Mouse (Mus musculus) cerebellum, adult 2 months (tissue): ENCODE measurements at regions not wholly inside any gene's neighbourhood (a gene's known extent, or its start where the extent isn't known, plus 50 kb on each side); places are given as distances from the start of the nearest gene placed in this dataset.

Experiments
- CTCF ChIP-seq: fragments of 200-500 bp; IDR thresholded peaks from 2 replicates; pipeline ENCODE4 v1.5.1; 2011; ENCODE audit warnings: low read depth, mild to moderate bottlenecking, control low read depth, low read length, moderate library complexity, borderline replicate concordance; ENCODE audit not compliant: insufficient read depth
- POLR2A ChIP-seq: fragments of 200-500 bp; IDR thresholded peaks from 2 replicates; pipeline ENCODE4 v1.6.1; 2011; ENCODE audit warnings: low read length, control low read depth, borderline replicate concordance; ENCODE audit not compliant: insufficient read depth

DNA sequence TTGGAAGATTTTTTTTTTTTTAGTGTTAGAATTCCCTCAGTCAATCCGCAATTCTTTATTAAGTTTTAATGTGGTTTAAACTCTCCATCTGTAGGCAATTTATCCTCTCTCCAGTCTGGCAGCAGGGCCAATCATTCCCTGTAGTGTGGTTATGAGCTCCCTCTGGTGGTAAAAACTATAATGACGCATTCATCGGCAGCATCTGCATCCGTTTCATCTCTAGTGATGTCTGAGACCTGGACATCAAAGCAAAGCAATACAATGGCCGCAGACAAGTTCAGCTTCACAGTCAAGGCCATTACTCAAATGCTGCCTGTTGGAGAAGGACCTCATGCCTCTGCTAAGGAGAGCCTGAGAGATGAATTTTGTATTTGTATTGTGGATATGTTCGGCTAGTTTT, 1721.7 kb upstream of the Impad1 start:
- TF ChIP-seq POLR2A, result no peak
- TF ChIP-seq CTCF, result peak; percentile 64; the same call in 1 of the 2 replicates
